Mouse (Mus musculus): ENCODE data around the gene Pcyt1b.

GRCm38 (mm10) chrX:93689287-93689686 is 34.6 kb downstream of the Pcyt1b start:
- TF ChIP-seq CTCF (IDR thresholded peaks at IDR 0.05; ENCODE audit: low read depth): no peak
- no peak for TF ChIP-seq EP300 (IDR thresholded peaks at IDR 0.05; ENCODE audit: low read depth)
